In the genomic region with DNA sequence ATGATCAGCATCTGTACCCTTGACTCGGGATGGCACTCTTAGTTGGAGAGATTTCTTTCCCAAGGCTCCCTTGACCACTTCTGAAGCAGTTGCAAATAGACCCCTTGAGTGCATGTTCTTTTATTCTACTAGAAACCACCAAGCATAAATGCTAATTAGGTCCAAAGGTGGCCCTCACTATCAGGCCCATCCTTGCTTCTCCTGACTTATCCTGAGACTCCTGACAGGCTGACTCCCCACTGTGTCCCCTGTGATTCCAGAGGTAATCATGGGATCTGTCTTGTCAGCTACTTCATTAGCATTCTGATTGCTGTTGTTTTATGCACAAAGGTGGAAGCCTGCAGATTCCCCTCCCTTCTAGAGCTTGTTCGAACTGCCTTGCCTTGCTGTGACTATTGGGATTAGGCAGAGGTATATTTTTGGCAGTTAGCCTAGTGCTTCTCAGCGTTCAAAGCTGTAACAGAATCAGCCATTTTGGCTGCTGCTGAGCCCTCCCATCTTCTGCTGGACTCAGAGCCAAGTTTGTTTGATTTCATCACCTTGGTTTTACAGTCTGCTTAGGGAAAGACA, we compare ENCODE assay signal across 17 mouse cellular contexts.
DNase-seq lines count a peak whose midpoint lies in the region; ATAC-seq and TF ChIP-seq lines count a peak whose summit lies in the region.
"Had no signal": no experiment of that assay in that cellular context is flagged by ENCODE, and none has a peak within 500 bp of the region (broad histone marks: within the 10 kb centered on the region; RNA-seq: fewer than 3 reads in every experiment).

No protein-coding gene starts in this region.

- WGBS in hindbrain, embryonic 14.5 days = 42% methylated on average over 3 of the region's 3 CpGs
- 62% methylated on average over 3 of the region's 3 CpGs for WGBS in hindbrain, embryonic 12.5 days
- WGBS in kidney, adult 2 months = 63% methylated on average over 3 of the region's 3 CpGs
- WGBS in heart, embryonic 12.5 days = 35% methylated on average over 3 of the region's 3 CpGs

- peak; percentile 24 for DNase-seq in adrenal gland, postnatal 10 days
- DNase-seq in adrenal gland, postnatal 36 days = no peak
- peak; percentile 32 for DNase-seq in hindbrain, embryonic 14.5 days (ENCODE audit: low spot score)
- peak; percentile 2 for DNase-seq in ovary, postnatal 14 days (ENCODE audit: low spot score)
- DNase-seq in ovary, postnatal 10 days (ENCODE audit: low spot score) = no peak
- no peak for DNase-seq in kidney, adult 2 months
- DNase-seq: adrenal gland, adult 8-10 months; cerebellum, adult 11 months; kidney, adult 11 months; kidney, postnatal 4 days; liver, postnatal 0 days; thymus, postnatal 14 days had no signal

- H3K27ac ChIP-seq in hindbrain, embryonic 14.5 days = no peak overlapping the region
- H3K27ac ChIP-seq in hindbrain, embryonic 12.5 days = no peak overlapping the region
- no peak overlapping the region for H3K27ac ChIP-seq in kidney, adult 2 months (ENCODE audit: insufficient read depth, low read depth, low read length)
- H3K27ac ChIP-seq in heart, embryonic 12.5 days (ENCODE audit: poor library complexity, severe bottlenecking) = no peak overlapping the region
- H3K27ac ChIP-seq: embryonic facial prominence, embryonic 15.5 days; limb, embryonic 12.5 days had no signal

- no peaks in the 10 kb centered on the region for H3K9me3 ChIP-seq in hindbrain, embryonic 14.5 days (ENCODE audit: control insufficient read depth, low read length)
- no peaks in the 10 kb centered on the region for H3K9me3 ChIP-seq in hindbrain, embryonic 12.5 days (replicated peaks)
- no peaks in the 10 kb centered on the region for H3K9me3 ChIP-seq in heart, embryonic 12.5 days (replicated peaks)
- H3K9me3 ChIP-seq: embryonic facial prominence, embryonic 15.5 days; limb, embryonic 12.5 days had no signal

- no peak overlapping the region for H3K4me2 ChIP-seq in hindbrain, embryonic 14.5 days (replicated peaks)
- H3K4me2 ChIP-seq in hindbrain, embryonic 12.5 days (replicated peaks) = no peak overlapping the region
- no peak overlapping the region for H3K4me2 ChIP-seq in heart, embryonic 12.5 days
- H3K4me2 ChIP-seq: embryonic facial prominence, embryonic 15.5 days; limb, embryonic 12.5 days had no signal

- H3K4me1 ChIP-seq in hindbrain, embryonic 14.5 days (replicated peaks; ENCODE audit: control insufficient read depth, insufficient read depth, low read length) = no peaks in the 10 kb centered on the region
- H3K4me1 ChIP-seq in hindbrain, embryonic 12.5 days = no peaks in the 10 kb centered on the region
- no peaks in the 10 kb centered on the region for H3K4me1 ChIP-seq in kidney, adult 2 months (ENCODE audit: control insufficient read depth, insufficient read depth, low read length)
- peaks cover 11% of the 10 kb centered on the region; the same call in 1 of the 2 replicates for H3K4me1 ChIP-seq in heart, embryonic 12.5 days (replicated peaks)
- H3K4me1 ChIP-seq: embryonic facial prominence, embryonic 15.5 days; limb, embryonic 12.5 days had no signal

- no peak overlapping the region for H3K9ac ChIP-seq in hindbrain, embryonic 14.5 days
- no peak overlapping the region for H3K9ac ChIP-seq in hindbrain, embryonic 12.5 days
- H3K9ac ChIP-seq in heart, embryonic 12.5 days = no peak overlapping the region
- H3K9ac ChIP-seq: embryonic facial prominence, embryonic 15.5 days; limb, embryonic 12.5 days; liver, postnatal 0 days had no signal

- TF ChIP-seq POLR2A in kidney, adult 2 months (IDR thresholded peaks at IDR 0.05; ENCODE audit: low read depth, low read length) = no peak

- no peak overlapping the region for H3K4me3 ChIP-seq in hindbrain, embryonic 14.5 days (replicated peaks; ENCODE audit: low read length)
- H3K4me3 ChIP-seq in hindbrain, embryonic 12.5 days = no peak overlapping the region
- H3K4me3 ChIP-seq in kidney, adult 2 months (ENCODE audit: insufficient read depth, low read depth, low read length) = no peak overlapping the region
- H3K4me3 ChIP-seq in heart, embryonic 12.5 days = no peak overlapping the region
- H3K4me3 ChIP-seq: embryonic facial prominence, embryonic 15.5 days; limb, embryonic 12.5 days; myocyte had no signal

- peak; percentile 51 for ATAC-seq in hindbrain, embryonic 14.5 days (ENCODE audit: low FRiP score)
- ATAC-seq in hindbrain, embryonic 12.5 days (ENCODE audit: low FRiP score) = no peak
- ATAC-seq in heart, embryonic 12.5 days (ENCODE audit: insufficient number of reproducible peaks, low FRiP score) = no peak
- ATAC-seq: liver, postnatal 0 days had no signal

- no peaks in the 10 kb centered on the region for H3K27me3 ChIP-seq in hindbrain, embryonic 14.5 days (ENCODE audit: control insufficient read depth, insufficient read depth, low read length)
- H3K27me3 ChIP-seq in hindbrain, embryonic 12.5 days = no peaks in the 10 kb centered on the region
- H3K27me3 ChIP-seq in kidney, adult 2 months (replicated peaks; ENCODE audit: control insufficient read depth, insufficient read depth, low read length) = no peaks in the 10 kb centered on the region
- H3K27me3 ChIP-seq in heart, embryonic 12.5 days (replicated peaks) = no peaks in the 10 kb centered on the region
- H3K27me3 ChIP-seq: embryonic facial prominence, embryonic 15.5 days; limb, embryonic 12.5 days had no signal

- H3K36me3 ChIP-seq in hindbrain, embryonic 14.5 days (replicated peaks; ENCODE audit: control insufficient read depth, insufficient read depth) = no peaks in the 10 kb centered on the region
- no peaks in the 10 kb centered on the region for H3K36me3 ChIP-seq in hindbrain, embryonic 12.5 days
- H3K36me3 ChIP-seq in kidney, adult 2 months (ENCODE audit: control insufficient read depth, insufficient read depth, low read length) = no peaks in the 10 kb centered on the region
- H3K36me3 ChIP-seq in heart, embryonic 12.5 days = no peaks in the 10 kb centered on the region
- H3K36me3 ChIP-seq: embryonic facial prominence, embryonic 15.5 days; limb, embryonic 12.5 days had no signal

- TF ChIP-seq CTCF in kidney, adult 2 months (conservative IDR thresholded peaks at IDR 0.05; ENCODE audit: insufficient read depth, insufficient read length, low read depth, low read length) = no peak

Comparison
In these comparisons a context has a peak if more than half of its experiments do, and no peak if none do; other contexts are left out.
1. DNase-seq: peak in adrenal gland, postnatal 10 days (single experiment), hindbrain, embryonic 14.5 days (single experiment) and ovary, postnatal 14 days (single experiment); none in adrenal gland, postnatal 36 days (0 of 2), ovary, postnatal 10 days (single experiment) and kidney, adult 2 months (single experiment).